Mouse (Mus musculus) kidney, adult 8-10 months (tissue): ENCODE data around the gene Cdh16.
"Not testable (repeated sequence)": the region's sequence is repeated elsewhere in the genome, so short reads cannot be mapped to it uniquely, and the experiment has no call there.

Source experiments
- DNase-seq, 2 experiments: peaks; one replicate each; pipeline ENCODE4 v3.0.0; 2022

The Cdh16 gene

GRCm38 (mm10) chr8:104624161-104624560, at the start of gene Cdh16:
TSS of gene Cdh16 (minus strand) at chr8:104624396.
- DNase-seq, result peak; percentile 95 to 97

- no peak for DNase-seq
These were observed 31.4 kb upstream of the Cdh16 start for GRCm38 (mm10) chr8:104655614-104656013.

- peak; percentile 82 for DNase-seq
These were observed 30.8 kb upstream of the Cdh16 start for GRCm38 (mm10) chr8:104654984-104655383.

- not testable (repeated sequence) for DNase-seq
These were observed 20.0 kb upstream of the Cdh16 start for GRCm38 (mm10) chr8:104644187-104644586.

- DNase-seq, result no peak
These were observed 18.1 kb upstream of the Cdh16 start for GRCm38 (mm10) chr8:104642324-104642654.

GRCm38 (mm10) chr8:104641426-104642323, 17.5 kb upstream of the Cdh16 start, which contains the start of gene Ciao2b:
TSS of gene Ciao2b (minus strand) at chr8:104641965.
- peak; percentile 87 to 90 for DNase-seq

- DNase-seq, result no peak
These were observed 16.7 kb upstream of the Cdh16 start for GRCm38 (mm10) chr8:104640831-104641370.

GRCm38 (mm10) chr8:104640241-104640640, 16.0 kb upstream of the Cdh16 start:
- DNase-seq, result no peak

- DNase-seq, result no peak
These were observed 13.8 kb upstream of the Cdh16 start for GRCm38 (mm10) chr8:104638010-104638409.

- DNase-seq, result peak; percentile 0 to 1
These were observed 11.0 kb upstream of the Cdh16 start for GRCm38 (mm10) chr8:104635004-104635710.

GRCm38 (mm10) chr8:104633156-104633744, 9.1 kb upstream of the Cdh16 start:
- peak; percentile 1 to 2 for DNase-seq

- peak; percentile 1 to 2 for DNase-seq
These were observed 8.3 kb upstream of the Cdh16 start for GRCm38 (mm10) chr8:104632486-104632885.

- peak; percentile 7 to 12 for DNase-seq
These were observed 7.8 kb upstream of the Cdh16 start for GRCm38 (mm10) chr8:104631975-104632374.

GRCm38 (mm10) chr8:104630981-104631663, 6.9 kb upstream of the Cdh16 start, which contains the start of gene Rrad:
TSS of gene Rrad (minus strand) at chr8:104631327.
- peak; percentile 29 to 41 for DNase-seq

- peak in 1 of 2 experiments; percentile 22 for DNase-seq
These were observed 6.4 kb upstream of the Cdh16 start for GRCm38 (mm10) chr8:104630574-104630973.

- DNase-seq, result no peak
These were observed 5.9 kb upstream of the Cdh16 start for GRCm38 (mm10) chr8:104630111-104630479.

GRCm38 (mm10) chr8:104629306-104630110, 5.3 kb upstream of the Cdh16 start:
- peak; percentile 67 to 71 for DNase-seq

GRCm38 (mm10) chr8:104628402-104628801, 4.2 kb upstream of the Cdh16 start:
- DNase-seq, result peak in 1 of 2 experiments; percentile 1

GRCm38 (mm10) chr8:104627065-104627740, 3.0 kb upstream of the Cdh16 start:
- DNase-seq, result no peak

GRCm38 (mm10) chr8:104620765-104621164, 3.4 kb downstream of the Cdh16 start:
- no peak for DNase-seq

- DNase-seq, result no peak
These were observed 11.1 kb downstream of the Cdh16 start for GRCm38 (mm10) chr8:104613119-104613518.
